Mouse (Mus musculus) cerebellum, adult (tissue): Measurements from ENCODE around the gene Tk1.

Experiments used
- ATAC-seq: cut with Nextera tagmentation; 2 replicates; pipeline ENCODE4 v1.9.2; 2017; ENCODE audit warnings: mild to moderate bottlenecking, moderate library complexity, mixed read lengths; ENCODE audit not compliant: insufficient number of reproducible peaks, low FRiP score, low TSS enrichment

The Tk1 gene

DNA sequence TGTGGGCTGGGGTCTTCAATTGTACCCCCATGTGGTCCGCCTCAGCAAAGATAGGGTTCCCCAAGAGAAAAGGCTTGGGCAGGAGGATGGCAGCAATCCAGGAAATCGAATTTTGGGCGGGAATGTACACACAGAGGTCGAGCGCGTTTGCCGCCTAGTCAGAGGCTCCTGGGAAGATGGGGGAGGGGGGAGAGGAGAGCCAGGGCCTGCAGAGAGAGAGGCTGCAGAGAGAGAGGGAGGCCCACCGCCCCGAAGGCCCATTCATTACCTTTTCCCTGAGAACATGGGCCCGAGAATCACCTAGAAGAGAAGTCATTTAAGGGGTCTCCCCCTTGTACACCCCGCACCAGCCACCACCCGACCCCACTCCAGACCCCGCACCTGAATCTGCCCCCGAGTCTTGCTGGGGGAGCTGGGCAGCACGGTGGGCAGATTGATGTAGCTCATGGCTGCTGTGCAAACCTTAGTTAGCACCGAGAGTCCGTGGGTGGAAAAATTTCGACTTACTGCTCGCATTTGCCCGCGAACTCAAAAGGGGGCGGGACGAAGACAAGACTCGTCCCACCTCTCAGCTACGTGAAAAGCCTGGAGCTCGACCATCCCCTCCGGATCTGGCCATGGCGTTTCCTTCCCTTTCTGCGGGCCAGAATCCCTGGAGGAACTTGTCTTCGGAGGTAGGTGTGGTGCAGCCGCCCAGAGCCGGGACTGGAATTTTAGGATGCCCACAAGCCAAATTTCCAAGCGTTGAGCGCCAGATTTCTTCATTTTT lies at the start of gene Tk1, which contains the start of gene Afmid:
TSS of gene Tk1 (minus strand) at position 760 of the 769 bp plus-strand sequence.
TSS of gene Afmid (plus strand) at position 592 of the 769 bp plus-strand sequence.
- ATAC-seq = no peak

DNA sequence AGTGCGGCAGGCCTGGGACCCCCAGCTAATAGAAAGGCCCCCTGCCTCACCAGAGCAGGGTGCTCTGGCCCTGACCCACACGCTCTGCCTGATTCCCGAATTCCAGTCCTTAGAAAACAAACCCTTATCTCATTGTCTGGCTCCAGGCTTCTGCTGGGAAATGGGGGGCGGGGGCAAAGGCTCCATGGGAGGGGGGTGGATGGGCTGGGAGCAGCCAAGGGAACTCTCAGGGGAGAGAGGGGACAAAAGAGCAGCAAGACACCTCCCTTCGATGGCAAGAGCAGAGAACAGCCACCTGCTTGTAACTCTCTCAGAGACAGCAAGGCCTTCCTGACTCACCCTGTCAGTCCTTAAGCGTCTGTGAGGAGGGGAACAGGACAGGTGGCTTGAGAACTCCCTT lies 49.8 kb upstream of the Tk1 start:
- ATAC-seq = no peak

DNA sequence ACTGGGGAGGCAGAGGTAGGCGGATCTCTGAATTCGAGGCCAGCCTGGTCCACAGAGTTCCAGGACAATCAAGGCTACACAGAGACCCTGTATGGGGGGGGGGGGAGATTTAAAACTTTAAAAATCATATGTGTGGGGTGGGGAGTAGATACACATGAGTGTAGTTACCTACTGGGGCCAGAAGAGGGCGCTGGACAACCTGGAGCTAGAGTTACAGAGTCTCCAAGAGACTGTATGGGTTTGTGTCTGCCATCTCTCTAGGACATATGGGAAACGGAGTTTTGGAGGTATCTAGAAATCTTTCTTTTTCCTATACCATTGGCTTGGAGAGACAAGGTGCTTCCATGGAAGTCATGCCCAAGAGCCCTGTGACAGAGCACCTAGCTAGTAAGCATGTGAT lies 48.5 kb upstream of the Tk1 start:
- ATAC-seq = no peak

DNA sequence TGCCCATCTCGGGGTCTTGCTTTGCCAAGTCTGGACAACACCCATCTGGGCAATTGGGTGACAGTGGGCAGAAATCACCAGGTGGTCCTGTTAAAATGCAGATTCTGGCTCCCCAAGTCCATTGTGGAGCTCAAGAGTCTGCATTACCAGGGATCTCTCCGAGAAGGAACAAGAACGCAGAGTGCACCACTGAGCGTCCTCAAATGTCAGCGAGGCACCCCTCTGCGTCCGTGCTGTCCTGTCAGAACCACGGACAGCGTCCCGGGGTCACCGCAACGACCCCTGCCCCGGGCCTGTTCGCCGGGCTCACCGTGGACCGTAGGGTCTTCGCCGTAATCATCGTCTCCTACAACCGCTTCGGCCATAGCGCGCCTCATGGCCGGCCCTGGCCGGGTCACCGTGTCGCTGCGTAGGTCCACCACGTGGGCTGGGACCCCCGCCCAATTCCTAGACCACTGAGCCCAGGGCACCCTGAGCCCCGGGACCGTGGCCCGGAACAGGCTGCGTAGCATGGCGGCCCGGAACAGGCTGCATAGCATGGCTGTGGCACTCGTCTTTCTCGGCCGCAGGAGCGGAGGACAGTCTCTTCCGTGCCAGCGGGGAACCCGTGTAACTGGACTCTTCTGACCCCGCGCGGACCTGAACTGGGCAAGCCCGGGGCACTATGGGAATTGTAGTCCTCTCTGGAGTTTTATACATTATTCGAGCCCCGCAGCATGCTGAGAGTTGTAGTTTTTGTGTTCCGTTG lies 47.1 kb upstream of the Tk1 start, which contains the start of gene Tha1:
TSS of gene Tha1 (minus strand) at position 621 of the 748 bp plus-strand sequence.
- peak; percentile 75 for ATAC-seq

DNA sequence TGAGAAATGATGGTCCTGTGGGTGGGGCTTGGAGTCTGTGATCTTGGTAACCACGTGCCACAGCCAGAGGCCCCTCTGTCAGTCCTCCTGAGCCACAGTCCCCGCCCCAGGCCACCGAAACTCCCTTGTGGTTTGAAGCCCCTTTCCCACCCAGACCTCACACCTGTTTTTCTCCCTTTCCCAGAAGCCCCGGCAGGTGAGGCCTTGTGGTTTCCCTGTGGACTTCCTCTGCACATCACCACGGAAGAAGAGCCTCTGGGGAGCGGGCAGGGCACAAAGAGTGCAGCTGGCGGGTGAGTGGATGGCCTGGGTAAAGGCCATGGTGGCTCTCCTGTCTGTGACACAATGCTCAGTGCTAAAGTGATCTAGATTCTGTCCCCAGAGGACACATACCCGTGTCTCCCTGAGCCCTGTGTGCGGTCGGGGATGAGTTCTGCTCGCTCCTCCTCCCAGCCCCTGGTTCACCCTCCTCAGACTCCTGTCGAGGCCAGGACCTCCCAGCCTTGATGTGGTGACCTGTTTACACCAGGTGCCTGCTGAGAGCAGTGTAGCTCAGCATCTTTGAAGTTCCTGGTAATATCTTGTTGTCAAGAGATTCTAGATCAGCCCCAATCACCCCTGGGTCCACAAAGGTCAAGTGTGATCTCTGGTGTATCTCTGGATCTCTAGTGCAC lies 46.2 kb upstream of the Tk1 start:
- no peak for ATAC-seq

DNA sequence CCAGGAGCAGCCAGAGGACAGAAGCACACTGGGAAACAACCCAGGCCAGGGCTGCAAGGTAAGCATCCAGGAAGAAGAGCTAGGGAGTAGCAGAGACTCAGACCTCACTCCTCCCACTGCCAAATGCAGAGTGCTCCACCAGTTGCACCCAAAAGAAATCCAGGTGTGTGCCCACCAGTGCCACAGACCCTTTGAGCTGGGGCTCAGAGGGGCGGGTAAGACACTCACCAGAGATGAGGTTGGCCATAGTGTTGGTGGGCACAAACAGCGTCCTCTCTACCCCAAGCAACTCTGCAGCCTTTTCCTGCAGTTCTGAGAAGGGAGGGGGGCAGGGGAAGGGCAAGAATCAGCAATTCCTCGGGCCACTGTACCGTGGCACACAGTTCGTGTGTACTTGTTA lies 45.5 kb upstream of the Tk1 start:
- ATAC-seq = no peak

DNA sequence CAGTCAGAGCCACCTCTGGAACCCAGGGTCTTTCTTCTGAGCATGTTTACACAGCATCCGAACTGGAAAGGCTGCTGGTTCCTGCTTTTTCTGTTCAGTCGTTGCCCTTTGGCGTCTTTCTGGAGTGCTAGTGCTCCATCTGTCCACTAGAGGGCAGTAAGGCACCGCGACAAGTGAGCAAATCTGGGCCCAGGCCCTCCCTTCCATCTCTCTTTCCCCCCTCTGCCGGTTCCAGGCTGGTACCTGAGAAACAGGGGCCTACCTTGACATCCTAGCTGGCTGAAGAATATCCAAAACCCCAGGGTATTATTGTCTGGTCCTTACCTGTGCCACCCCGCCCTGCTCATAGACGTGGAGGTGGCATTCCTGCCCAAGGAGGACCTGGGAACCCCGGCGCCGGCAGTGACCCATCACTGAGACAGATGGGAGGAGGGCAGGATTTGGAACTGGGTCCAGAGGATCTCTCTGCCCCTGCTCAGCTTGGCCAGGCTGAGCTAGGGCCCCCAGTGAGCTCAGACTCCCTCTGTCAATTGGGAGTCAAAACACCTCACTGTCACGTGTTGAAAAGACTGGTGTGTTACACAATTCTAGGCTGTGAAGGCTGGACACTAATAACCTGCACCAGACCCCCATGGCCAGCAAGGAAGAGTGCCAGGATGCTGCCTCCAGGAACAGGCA lies 44.9 kb upstream of the Tk1 start:
- peak; percentile 45; the same call in 1 of the 2 replicates for ATAC-seq

DNA sequence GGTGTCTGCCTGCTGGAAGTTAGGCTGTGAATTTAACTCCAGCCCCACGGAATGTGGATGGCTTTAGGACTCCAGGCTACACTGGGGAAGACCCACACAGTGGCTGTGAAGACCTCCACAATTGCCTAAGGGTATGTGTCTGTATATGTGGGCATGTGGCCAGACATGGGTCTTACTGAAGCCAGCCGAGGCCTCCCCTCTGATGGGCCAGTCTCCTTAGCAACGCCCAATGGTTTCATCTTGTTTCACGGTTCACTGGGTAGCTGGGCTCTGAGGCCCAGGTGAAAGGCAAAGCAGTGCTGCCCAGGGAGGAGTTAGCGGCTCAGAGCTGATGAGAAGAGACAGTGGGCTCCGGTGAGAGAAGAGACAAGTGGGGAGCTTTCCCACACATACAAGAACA lies 40.1 kb upstream of the Tk1 start:
- no peak for ATAC-seq

DNA sequence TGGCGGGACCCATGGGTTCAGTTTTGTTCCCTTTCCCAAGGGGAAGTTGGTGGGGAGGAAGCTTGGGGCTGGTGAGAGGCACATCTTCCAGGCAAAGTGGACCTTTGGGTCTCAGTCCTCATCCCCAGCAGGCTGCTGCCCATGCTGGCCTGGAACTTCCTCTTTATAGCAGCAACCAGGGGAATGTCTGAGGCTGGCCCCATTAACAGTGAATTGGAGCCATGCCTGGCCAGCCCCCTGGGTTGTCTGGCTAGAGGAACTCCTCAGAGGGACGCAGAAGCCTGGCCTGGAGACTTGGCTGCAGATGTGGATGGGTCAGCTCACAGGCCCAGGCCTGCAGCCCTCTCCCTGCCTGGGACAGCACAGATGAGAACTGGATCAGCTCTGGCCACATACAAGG lies 38.9 kb upstream of the Tk1 start:
- ATAC-seq = no peak

DNA sequence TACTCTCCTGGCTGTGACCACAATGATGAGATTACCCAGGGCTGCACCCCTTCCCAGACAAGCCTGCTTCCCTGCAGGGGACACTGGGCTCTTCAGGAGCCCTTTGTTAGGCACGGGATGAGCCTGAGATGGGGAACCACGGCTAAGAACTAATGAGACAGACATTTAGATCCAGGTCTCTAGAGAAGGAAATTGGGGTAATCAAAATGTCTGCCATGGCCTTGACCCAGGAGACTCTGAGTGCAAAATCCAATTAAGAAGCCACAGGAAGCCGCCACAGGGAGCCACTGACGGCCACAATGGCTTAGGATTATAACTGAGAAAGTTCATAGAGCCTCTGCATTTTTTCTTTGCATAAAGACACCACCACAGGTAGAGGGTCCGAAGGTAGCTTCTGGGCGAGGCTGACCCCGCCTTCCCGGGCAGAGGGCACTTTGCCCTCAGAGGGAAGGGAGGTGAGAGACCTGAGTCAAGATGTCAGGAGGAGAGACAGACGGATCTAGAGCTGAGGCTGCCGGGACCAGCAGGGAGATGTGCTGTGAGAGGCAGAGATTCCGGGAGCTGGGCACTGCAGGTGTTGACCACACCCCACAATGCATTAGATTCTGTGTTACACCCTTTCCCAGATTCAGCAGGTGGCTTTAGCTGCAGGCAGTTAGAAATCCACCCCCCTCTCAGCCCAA lies 37.4 kb upstream of the Tk1 start:
- ATAC-seq = no peak

DNA sequence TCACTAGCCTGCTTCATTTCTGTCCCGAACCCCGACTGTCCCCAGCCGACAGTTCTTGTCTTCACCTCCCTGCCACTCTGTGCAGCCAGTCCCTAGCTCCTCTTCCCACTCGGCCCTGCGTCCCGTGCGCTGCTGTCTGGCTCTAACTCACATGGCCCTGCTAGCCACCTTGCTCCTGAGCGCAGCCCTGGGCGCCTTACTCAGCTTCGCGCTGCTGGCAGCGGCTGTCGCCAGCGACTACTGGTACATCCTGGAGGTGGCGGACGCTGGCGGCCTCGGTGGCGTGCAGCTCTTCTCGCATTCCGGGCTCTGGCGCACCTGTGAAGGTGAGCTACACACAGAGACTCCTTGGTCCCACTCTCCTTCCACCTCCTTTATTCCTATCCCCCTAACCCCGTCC lies 34.7 kb upstream of the Tk1 start, which contains the start of gene Tmem235:
TSS of gene Tmem235 (plus strand) at position 152 of the 400 bp plus-strand sequence.
- no peak for ATAC-seq

DNA sequence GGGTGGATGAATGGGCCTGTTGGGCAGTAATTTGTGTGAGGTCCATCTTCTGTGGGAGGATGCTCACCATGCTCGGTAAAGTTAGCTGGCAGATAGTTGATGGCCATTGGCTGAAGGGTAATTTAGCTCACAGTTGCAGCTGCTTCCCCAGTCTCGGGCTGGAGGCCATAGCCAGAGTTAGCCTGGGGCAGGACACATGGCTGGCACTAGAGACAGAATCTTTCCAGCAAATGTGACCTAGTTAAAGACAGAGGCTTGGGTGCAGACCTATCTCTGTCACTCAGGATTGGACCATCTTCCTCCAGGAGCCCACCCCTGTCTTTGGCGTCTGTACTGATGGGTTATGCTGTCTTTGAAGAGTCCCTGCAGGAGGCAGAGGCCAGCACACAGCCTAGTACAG lies 32.5 kb upstream of the Tk1 start:
- no peak for ATAC-seq

DNA sequence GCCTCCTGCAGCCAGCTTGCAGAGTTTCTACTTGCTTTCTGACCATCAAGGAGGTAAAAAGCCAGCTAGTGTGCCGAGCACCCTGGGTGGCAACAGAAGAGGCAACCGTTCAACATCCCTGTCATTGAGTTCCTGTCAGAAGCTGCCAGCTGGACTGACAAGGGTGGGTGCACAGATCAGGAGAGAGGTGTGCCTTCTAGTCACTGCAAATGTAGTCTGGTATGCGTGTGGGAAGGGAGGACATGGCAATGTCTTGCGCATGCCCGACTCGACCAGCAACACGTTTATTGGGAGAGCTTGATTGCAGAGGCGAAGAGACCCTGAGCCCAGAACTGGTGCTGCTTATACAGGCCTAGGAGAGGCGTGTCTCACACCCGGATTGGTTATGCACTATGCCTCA lies 31.6 kb upstream of the Tk1 start:
- ATAC-seq = no peak

DNA sequence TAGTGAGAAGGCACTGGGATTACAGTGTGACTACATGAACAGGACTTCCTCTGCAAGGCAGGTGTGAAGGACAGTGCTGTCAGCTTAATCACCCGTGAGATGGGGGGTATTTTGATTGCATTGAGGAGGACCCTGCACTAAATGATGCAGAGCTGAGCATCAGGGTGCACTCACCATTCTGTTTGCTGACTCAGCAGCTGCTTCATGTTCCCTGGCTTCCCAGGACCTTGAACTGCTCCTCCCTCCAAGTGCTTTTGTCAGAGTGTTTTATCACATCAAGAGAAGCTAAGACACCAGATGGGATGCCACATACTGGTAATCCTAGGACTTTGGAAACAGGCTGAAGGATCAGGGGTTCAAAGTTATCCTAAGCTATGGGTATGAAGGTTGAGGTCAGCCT lies 30.1 kb upstream of the Tk1 start:
- ATAC-seq = no peak

DNA sequence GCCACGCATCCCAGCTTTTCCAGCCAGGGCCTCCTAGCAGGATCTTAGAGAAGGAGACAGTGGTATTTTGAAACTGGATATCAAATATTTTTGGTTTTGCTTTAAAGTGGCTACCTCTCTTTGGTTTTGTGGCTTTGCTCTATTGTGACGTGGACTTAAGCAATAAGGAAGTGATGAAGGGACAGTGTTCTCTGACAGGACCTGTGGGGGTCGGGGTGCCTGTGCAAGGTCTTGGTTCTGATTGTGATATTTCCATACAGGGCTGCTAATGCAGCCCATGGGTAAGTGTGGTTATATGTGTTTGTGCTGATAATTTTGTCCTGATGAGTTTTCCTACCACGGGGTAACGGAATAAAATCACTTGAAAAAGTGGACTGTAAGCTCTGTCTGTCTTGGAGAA lies 29.5 kb upstream of the Tk1 start:
- ATAC-seq = no peak

DNA sequence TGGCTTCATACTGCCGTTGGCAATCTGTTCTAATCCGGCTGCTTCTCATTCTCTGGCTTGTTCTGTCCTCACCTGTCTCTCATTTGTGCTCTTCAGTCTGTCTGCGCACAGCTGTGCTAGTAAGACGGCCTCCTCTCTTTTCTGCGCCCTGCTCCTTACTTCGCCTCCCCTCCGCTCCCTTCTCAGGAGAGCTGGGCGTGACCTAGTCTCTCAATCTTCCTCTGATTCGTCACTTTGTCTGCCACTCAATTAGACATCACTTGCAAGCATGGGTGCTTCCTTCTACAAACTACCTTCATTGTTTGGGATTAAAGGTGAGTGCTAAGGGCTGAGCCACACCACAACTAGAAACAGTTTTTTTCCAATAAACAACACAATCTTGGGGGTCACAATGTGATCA lies 28.3 kb upstream of the Tk1 start:
- ATAC-seq = no peak

DNA sequence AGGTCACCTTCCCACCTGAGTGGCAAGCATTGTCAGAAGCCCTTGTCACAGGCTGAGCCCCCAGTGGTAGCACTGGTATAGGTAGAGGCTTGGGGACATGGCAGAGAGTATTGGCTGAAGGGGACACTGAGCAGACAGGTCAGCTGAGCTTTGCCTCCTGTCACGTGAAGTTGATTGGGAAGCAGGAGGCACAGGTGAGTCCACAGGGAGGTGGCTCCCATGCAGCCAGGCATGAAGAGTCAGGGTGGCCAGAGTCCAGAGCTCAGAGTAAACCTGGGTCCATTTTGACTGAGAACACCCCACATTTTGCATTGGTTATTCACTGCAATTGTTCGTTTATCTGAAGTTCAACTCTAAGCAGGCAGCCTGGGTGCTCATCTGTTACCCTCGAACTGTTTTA lies 27.0 kb upstream of the Tk1 start:
- no peak for ATAC-seq

DNA sequence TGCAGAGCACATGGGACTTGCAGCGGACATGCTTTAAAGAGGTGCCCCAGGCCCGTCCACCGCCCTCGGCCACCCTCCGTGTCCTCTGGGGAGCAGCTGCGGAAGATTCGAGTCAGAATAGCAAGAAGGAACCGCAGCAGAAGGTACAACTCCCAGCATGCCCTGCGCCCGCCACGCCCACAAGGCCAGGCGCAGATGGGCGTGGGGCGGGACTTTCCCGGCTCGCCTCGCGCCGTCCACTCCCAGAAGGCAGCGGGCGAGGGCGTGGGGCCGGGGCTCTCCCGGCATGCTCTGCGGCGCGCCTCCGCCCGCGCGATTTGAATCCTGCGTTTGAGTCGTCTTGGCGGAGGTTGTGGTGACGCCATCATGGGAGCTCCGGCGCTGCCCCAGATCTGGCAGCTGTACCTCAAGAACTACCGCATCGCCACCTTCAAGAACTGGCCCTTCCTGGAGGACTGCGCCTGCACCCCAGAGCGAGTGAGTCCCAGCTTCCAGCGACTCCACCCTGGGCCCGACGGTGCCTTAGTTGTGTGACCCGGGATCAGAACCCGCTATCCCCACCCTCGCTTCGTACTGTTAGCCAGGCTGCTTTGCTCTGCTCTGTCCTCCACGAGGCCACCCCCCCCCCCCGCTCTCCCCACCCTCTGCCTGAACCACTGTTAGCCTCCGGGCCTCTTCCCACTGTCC lies 23.2 kb upstream of the Tk1 start, which contains the start of gene Birc5:
TSS of gene Birc5 (plus strand) at position 267 of the 687 bp plus-strand sequence.
- peak; percentile 90; the same call in 1 of the 2 replicates for ATAC-seq

DNA sequence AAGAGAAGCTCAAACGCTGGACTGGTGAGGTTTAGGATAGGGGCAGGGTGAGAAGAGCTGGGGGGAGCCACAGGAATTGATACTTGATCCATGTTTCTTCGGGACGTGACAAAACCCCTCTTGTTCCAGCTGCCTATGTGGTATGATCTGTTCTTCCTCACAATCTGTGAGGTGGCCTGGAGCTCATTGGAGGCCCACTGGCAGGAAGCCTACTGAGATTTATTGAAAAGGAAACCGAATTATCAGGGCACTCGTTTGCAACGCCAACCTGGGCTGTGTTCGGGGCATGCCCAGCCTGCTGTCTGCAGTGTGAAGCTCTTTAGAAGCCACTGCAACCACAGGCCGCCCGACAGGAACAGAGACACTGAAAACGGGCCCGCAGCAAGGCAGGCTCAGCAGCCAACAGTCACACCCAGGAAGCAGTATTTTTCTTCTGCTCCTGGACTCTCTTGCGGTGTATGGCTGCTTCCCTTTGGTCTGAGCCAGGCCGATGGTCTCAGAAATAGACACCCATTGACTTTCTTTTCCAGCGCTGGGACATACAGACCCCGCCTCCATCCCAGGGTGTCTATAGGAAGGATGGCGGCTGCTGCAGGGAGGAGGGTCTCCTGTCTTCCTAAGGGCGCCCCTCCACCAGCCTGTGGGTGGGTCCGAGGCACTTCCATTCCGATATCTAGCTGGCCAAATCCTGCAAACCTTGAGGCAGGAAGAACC lies 22.5 kb upstream of the Tk1 start:
- peak; percentile 32; the same call in 1 of the 2 replicates for ATAC-seq
